Mouse (Mus musculus) heart, postnatal 10 days (tissue): ENCODE results near the gene Cenpp. TPM values are rescaled to one million over a fixed set of nuclear protein-coding genes. Genes with fewer than 3 reads are reported as not detected.
"Not testable (repeated sequence)": the region's sequence is repeated elsewhere in the genome, so short reads cannot be mapped to it uniquely, and the experiment has no call there.

Experiments
- DNase-seq, 2 experiments: peaks; one replicate each; pipeline ENCODE4 v3.0.0; 2021
- intact Hi-C: fragments of 180-260 bp; cut with DNase I; formaldehyde crosslinking; loops from one replicate; pipeline ENCODE4 v1.15.1; 2025
- total RNA-seq, 2 experiments: library from RNA; stranded (reverse); gene quantifications; 2 replicates each; pipeline ENCODE4 v1.2.3; 2021

Gene Cenpp
- total RNA-seq, 2 experiments from 2014 or later, result 5.9 to 6.9 TPM

DNA sequence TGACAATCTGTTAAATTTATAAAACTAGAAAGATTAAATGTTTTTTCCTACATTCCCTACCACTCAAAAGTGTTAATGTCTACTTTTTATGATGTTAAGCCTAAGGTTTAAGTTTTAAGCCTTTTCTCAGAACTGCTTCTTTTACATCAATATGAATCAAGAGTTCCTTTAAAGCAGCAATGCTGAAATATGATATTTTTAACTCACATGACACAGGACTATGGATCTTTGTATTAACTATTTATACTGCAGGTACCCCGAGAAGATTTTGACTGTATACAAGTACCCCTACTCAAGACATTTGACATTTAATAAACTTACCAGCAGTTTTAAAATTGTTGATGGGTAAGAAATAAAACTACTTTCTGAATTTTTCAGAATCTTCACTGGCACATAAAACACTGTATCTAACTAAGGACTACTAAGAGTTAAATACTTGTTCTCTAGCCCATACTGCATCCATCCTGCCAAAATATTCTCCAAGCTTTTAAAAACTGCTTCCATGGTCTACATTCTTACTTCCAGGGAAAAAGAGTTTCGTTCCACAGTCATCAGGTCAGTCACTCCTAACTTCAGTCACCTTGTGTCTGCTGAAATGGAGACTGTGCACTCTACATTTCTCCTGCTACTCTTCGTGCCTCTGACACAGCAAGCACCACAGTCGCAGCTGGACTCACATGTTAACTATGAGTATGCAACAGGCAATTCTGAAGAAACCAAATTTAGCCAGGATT is 43.8 kb downstream of the Cenpp start:
- intact Hi-C loops, result no loop called here
- peak; percentile 49 to 54 for DNase-seq

DNA sequence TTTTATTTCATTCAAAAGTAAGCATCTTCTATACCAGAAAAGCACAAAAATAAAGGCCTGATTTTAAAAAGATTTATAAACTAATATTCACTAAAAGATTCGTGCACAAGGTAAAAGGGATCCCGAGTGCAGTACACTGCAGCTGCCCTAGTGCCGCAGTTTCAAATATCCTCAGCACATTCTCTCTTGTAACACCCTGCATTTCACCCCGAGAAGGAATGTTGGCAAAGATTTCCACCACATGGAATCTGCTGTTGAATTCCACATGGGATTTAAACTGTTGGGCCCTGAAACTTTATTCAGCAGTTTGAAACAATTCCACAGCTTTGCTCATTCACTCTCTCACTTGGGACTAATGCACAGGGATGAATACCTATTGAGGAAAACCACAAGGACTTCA is 44.9 kb downstream of the Cenpp start, which contains the start of gene Ogn:
Gene Ogn (plus strand): TSS at position 333 of the 400 bp plus-strand sequence.
- DNase-seq, result peak; percentile 77 to 79
- intact Hi-C loops, result no loop called here

DNA sequence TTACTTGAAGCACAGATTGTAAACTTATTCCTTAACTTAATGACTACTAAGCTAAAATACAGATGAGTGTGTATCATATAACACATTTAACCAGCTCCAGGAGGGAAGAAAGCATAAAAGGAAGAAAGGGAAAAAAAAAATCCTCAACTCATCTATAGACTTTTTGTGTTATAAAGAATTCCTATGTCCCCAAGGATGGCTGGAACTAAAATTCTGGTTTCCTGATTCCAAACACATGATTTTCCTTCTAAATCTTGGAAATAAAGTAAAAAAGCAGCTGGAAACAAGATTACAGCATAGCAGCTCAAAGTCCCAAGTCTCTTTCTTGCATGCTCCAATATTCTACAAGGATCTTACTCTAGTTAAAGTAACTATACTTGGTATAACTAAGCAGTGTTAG is 49.0 kb downstream of the Cenpp start:
- intact Hi-C loops, result no loop called here
- no peak for DNase-seq

DNA sequence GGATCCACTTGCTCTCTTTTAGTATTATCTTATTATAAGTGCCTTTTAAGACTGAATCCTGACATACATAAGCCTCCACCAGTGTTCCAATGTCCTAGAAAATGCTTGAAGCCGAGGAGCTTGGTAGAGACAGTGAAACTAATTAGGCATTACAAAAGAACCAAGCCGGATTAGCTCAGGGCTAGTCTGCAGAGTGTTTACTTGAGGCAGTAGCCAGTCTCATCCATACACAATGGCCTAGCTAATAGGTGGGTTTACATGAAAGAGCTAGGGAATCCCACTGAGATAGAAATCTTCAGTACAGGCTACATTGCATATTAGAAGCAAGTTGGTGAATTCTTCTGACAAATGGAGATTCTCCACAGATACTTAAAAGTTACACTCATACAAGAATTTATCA is 50.0 kb downstream of the Cenpp start:
- intact Hi-C loops, DNase-seq: not testable (repeated sequence)

DNA sequence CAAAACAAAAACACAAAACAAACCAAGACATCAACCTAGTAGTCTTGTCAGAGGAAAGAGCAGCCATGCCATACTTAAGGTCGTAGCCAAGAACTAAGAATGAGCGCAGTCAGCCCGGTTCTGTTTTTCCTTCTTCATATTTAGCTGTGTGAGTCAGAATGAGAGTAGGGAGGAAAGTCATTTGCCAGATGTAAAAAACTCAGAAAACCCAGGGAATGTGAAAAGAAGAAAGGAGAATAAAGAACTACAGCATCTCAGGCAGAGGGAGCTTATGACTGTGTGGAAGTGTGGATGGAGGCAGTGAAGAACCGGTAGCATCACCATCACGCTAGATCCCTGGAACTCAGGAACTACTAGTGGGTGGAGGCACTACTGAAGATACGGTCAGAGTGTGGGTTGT is 66.5 kb downstream of the Cenpp start:
- intact Hi-C loops, result no loop called here
- no peak for DNase-seq

DNA sequence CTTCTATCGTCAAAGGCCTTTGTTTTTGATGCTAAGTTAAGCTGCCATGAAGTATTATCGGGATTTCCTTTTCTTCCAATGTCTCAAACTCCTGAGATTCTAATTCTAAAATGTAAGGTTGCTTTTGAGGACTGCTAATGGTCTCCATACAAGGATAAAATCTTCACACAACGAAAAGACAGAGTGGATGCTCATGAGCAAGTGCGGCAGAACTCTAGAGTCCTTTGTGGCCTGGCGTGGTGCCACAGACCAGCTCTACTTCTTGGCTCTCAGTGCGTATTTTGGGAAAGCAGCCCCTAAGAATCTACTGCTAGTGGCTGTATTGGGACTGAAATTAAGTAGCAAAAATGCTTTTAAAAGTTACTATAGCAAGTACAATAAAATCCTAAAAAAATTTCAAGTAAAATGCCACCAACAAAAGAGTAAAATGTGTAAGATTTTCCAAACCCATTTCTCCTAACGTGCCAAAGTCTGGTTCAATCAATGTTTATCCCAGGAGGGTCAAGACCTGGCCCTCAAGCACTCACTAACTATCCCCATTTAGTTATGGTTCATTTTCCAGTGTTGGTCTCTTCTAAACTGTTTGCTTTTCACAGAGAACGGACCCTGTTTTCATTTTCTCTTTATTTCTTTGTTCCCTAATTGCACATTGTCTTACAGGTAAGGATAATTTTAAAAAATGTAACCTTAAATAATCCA is 68.1 kb downstream of the Cenpp start:
- peak; percentile 31 to 36 for DNase-seq
- intact Hi-C loops, result no loop called here

DNA sequence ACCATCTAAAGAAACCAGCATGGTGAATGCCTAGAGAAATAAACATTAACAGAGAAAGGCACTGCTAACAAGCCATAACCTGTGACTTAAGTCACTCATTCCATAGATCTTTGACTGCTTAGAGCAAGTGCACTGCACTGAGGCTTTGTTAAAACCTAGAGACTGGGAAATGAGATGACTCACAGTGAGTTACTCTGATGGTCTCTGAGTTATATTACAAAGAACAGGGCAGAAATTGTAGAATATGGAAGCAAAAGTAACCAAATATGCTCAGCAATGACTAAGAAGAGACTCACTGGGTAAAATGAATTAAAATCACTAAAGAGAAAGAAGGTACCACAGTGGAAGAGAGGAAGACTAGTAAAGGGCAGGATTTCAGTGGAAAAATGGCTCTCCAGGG is 68.7 kb downstream of the Cenpp start:
- no peak for DNase-seq
- intact Hi-C loops, result no loop called here

DNA sequence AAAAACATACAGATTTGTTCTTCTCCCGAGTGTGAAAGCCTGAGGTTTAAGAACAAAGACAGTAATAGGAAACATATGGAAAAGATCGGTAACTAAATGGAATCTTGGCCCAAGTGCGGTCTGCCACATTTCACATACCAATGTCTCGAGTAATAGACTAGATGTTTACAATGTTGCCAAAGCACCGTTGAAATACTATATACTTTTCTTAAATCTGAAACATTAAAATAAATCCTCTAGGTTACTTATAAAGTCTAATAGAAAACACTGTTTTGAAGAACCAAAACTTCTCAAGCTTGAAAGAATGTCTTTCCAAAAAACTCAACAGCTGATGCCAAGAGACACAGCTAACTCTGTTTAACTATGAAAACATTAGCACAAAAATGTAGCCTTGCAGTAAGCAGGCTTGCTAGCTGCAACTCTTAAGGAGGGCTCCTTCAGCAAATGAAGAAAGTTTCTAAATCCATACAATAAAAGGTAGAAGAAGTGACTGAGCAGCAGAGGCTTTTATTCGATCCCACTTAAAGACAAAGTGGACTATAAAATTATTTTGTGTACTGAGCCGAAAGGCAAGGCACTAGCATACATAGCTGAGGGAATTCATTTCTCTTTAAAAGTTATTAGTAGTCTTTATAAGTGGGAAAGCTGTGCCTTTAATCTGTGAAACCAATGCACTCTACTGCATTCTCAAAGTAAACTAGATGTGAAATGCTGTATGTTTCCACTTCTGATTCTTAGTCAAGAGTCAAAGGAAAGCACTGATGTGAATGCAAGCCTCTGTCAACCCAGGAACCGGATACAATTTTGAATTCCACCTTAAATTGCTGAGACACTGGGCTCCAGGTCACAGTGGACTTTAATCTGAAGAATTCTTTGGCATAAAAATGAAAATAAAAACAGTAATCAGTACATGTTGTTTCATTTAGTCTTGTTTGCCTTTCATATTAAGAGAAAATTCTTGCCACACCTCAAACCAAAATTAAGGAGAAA is 70.7 kb downstream of the Cenpp start, which contains the start of gene Omd:
Gene Omd (plus strand): TSS at position 922 of the 990 bp plus-strand sequence.
- intact Hi-C loops, result no loop called here
- DNase-seq, result peak; percentile 25

DNA sequence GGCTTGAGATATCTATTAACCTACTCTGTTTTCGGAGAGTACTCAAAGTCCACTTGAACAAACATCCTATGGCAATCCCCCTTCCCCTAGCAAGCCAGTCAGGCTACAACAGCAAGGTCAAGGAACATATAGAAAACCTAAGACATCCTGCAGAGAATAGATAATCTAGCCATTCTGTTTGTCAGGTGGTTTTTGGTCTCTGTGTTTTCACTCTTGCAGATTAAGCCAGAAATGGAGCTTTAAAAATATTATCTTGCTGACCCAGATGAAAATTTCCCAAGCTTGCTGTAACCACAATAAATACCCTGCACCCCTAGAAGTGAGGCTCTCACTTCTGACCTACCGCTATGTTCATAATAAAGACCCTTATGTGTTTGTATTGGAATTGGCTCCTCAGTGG is 81.2 kb downstream of the Cenpp start:
- intact Hi-C loops, result no loop called here
- DNase-seq, result no peak

DNA sequence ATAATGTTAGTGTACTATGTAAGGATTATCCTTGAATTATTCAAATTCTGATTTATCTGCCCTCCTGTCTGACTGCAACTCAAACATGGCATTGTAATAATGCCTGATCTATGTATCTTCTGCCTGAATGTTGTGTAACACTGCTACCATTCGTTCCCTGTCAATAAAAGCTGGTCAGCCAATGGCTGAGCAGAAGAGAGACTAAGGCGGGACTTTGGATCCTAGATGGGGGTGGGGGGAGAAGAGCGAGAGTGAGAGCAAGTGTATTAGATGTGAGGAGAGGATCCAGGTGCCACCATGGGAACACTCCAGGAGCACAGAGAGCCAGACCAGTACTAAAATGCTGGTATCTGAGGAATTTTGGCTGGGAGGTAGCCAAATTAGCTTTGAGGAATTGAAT is 82.2 kb downstream of the Cenpp start:
- intact Hi-C loops, result no loop called here
- no peak for DNase-seq

DNA sequence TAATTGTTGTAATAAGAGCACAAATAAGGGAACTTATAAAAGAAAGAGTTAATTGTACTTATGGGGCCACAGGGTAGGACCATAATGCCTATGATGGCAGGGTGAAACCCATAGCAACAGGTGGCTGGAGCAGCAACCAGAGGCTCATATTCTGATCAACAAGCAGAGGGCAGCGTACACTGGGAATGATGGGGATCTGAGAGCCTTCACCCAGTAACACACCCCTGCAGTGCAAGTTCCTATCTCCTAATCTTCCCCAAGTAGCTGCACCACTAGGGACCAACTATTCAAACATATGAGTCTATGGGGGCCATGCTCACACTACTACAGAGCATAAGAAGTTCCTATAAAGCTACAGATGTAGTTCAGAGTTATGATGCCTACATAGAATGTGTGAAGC is 88.2 kb downstream of the Cenpp start:
- DNase-seq, result no peak
- intact Hi-C loops, result no loop called here

DNA sequence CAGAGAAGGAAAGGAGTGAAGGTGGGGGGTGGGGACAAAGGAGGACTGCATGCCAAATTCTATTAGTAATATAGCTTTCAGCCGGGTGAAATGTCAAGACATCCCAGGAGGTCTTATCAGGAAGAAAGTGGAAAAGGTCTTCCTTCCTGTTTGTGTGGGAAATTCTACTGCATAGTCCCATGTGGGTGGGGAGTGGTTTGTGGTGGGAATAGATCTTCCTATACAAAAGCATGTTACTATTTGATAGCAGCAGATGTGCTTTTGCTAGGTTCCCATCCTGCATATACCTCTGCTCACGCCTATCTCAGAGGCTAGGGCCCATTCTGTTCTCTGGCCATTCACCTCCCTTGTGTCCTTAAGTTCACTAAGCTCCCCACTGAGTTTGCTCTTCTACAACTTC is 91.7 kb downstream of the Cenpp start:
- intact Hi-C loops, result no loop called here
- DNase-seq, result no peak

DNA sequence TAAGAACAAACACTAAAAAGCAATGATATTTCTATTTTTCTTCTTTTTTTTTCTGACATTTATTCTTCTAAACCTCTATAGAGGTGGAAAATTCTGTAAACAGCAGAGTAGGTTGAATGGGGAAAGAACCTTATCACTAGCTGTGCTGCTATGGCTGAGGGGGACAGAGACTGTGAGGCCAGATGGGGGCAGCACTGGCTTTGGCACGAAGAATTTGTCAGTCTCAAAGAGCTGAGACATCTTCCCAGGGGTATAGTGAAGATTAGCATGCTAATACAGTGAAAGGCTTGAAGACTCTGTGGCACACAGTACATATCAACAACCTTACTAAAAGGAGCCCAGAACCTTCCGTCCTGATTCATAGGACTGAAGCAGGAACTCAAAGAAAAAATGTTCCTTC is 93.4 kb downstream of the Cenpp start:
- peak; percentile 57 to 60 for DNase-seq
- intact Hi-C loops, result loop anchor here (2.0 kb wide), 1 partner anchor 86 kb away; no protein-coding TSS in a partner anchor

DNA sequence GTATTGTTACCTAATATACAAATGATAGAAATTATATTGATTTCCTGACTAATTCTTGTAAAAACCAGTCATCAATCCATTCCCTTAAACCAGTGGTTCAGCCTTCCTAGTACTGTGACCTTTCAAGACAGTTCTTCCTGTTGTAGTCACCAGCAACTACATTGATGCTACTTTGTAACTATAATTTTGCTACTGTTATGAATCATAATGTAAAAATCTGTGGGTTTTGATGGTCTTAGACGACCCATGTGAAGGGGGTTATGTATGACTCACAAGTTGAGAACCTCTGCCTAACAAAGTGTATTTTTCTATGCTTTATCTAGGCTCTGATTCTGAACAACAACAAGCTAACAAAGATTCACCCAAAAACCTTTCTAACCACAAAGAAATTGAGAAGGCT is 95.7 kb downstream of the Cenpp start:
- intact Hi-C loops, result no loop called here
- no peak for DNase-seq

DNA sequence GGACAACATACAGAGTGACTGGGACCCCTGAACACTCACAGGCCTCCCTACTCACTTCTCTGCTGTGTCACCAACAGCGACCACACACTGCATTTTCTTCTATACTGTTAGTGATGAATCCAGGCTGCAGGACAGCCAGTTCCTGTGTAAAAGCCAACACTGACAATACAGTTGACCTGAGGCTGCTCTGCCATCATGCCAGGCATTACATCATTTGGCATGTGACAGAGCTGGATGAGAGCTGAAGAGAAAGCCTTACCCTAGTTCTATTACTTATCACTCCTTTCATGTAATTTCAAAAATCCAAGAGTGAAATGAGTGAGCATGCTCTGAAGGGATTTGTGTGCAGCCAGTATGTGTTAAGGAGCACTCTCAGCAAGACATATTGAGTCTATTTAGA is 96.4 kb downstream of the Cenpp start:
- DNase-seq, result peak; percentile 60
- intact Hi-C loops, result no loop called here

DNA sequence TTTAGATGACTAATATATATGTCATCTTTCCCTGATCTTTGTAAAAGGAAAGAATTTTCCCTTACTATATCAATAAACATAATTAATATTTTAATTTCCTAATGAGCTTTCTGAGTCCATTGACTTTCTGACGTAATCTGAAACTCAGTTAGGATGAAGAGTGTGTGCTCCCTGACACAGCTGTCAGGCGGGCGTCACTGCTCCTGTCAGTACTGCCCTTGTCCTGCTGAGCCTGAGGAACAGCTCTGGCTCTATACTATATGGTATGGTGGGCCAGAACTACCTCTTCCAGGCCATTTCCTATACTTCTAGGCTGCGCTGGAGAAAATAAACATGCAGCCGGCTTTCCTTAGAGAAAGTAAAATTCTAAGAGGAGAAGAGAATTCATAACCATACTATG is 98.1 kb downstream of the Cenpp start:
- intact Hi-C loops, result no loop called here
- DNase-seq, result no peak

DNA sequence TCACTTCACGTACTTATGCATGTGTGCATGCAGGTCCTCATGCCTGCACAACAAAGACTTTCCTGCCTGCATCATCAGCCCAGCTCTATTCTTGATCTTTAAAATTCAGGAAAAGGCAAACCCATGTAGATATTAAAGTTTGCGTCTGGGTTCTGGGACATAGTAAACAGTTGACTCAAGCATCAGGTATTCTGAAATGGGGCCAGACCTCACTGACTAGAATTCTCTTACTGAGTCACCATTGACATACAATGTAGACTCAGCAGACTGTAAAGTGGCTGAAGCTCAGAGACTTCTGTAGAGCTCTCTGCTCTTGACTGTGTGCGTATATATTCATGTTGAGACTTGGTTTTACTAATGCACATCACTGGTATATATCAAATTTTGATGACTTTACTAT is 103.0 kb downstream of the Cenpp start:
- DNase-seq, result no peak
- intact Hi-C loops, result loop anchor here (5.0 kb wide), 2 partner anchors 57 to 97 kb away; partner anchors contain the start of gene Tes3-ps

DNA sequence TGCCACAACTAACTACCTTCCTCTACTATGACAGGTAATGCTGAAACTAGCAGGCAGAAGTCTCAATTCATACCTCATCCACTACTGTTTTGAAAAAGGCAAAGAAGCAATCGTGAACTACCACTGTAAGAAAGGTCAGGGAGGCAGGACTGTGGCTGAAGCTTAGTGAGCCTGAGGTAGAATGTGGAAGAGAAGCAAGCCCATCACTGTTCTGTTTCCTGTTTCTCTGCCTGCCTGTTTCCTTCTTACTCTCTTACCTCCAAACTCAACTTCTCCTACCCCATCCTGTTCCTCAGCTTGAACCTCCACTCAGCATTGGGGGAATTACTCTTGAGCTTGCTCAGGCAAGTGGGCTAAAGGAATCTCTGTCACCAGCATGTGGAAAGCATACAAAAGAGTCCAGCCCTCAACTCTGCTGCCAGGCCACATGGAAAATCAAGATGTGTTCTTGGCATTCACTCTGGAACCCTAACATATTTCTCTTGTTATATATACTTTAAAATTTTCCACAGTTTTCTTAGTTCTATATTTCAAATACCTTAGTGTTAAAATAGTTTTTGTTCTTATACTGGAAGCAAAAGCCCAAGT is 104.9 kb downstream of the Cenpp start:
- no peak for DNase-seq
- intact Hi-C loops, result loop anchor here (5.0 kb wide), 2 partner anchors 55 to 95 kb away; partner anchors contain the start of gene Tes3-ps

DNA sequence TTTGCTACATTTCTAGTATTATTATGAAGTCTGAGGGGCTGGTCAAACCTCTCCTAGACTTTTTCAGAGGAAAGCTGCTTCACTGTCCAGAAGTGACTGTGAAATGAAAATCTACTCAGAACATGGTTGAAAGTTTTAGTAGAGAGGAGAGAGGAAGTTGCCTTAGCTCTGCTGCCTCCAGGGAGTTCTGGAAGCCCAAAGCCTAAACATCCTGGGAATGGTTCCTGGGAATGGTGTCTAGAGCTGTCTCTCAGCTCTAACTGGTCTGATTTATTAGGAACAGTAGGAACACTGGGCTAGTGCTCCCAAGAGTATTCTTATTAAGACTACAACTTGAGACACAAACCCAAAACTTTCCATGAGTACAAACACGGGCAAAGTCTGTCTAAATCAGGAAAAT is 106.1 kb downstream of the Cenpp start:
- peak; percentile 35 to 46 for DNase-seq
- intact Hi-C loops, result loop anchor here (5.0 kb wide), 2 partner anchors 54 to 94 kb away; partner anchors contain the start of gene Tes3-ps

DNA sequence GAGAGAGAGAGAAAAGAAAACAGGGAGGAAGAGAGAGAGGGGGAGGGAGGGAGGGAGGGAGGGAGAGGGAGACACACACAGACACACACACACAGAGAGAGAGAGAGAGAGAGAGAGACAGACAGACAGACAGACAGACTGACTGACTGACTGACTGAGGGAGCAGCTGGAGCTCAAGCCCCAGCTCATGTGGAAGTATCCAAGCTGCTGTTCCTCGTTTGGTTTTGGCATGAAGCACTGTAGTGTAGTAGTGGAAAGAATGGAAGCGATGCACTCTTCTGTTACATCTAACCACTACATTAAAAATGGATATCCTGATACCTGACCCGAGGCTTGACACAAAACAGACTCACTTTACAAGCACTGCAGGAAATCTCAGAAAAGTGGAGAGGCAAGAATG is 106.9 kb downstream of the Cenpp start:
- peak; percentile 45 to 49 for DNase-seq
- intact Hi-C loops, result loop anchor here (5.0 kb wide), 2 partner anchors 53 to 93 kb away; partner anchors contain the start of gene Tes3-ps
